Mouse (Mus musculus) urinary bladder, postnatal 25 days (tissue): ENCODE data around the gene Vmn1r152.
"Not testable (repeated sequence)": the region's sequence is repeated elsewhere in the genome, so short reads cannot be mapped to it uniquely, and the experiment has no call there.

ENCODE experiments used
- DNase-seq: peaks from one replicate; pipeline ENCODE4 v3.0.0; 2022; ENCODE audit warnings: low spot score

Vmn1r152 gene

GRCm38 (mm10) chr7:22522667-22523066 is at the start of gene Vmn1r152:
Gene Vmn1r152, plus strand, starts transcription at chr7:22522967.
- DNase-seq: not testable (repeated sequence)

- DNase-seq: not testable (repeated sequence)
Observed at GRCm38 (mm10) chr7:22499578-22499977, 23.2 kb upstream of the Vmn1r152 start, which contains the start of gene Vmn1r151. Gene Vmn1r151, minus strand, starts transcription at chr7:22499678.

GRCm38 (mm10) chr7:22534787-22535186 is 12.0 kb downstream of the Vmn1r152 start, which contains the start of gene Gm8677:
Gene Gm8677, minus strand, starts transcription at chr7:22534887.
- DNase-seq: not testable (repeated sequence)

- DNase-seq: not testable (repeated sequence)
Observed at GRCm38 (mm10) chr7:22565243-22565642, 42.5 kb downstream of the Vmn1r152 start, which contains the start of gene Gm4201. Gene Gm4201, minus strand, starts transcription at chr7:22565343.
